ENCODE assay signal across 15 mouse cellular contexts in the genomic region with DNA sequence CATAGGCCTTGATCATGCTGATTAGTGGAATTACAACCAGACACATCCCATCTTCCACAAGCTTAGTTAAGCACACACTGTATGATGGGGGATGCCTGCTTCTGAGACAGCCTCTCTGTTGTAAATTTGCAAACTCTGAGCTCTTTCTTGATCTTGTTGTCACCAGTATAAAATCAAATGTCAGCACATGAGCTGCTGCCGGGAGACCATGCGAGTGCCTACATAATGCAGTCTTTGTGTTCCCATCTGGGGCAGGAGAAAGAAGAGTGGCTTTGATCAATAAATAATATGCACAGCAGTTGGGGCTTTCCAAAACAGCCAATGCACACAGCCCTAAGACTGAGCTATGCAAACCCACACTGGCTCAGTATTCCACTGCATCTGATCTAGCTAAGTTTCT. TPM values are rescaled to one million over a fixed set of nuclear protein-coding genes. Genes with fewer than 3 reads are reported as not detected.
A peak's percentile ranks its signal among the peaks of the same experiment; 100 is the strongest.
DNase-seq lines count a peak whose midpoint lies in the region; ATAC-seq lines count a peak whose summit lies in the region.
"Had no signal": no experiment of that assay in that cellular context is flagged by ENCODE, and none has a peak within 500 bp of the region (broad histone marks: within the 10 kb centered on the region; RNA-seq: fewer than 3 reads in every experiment).

No protein-coding gene starts in this region.

- H3K9me3 ChIP-seq in forebrain, embryonic 10.5 days: no peaks in the 10 kb centered on the region
- no peaks in the 10 kb centered on the region for H3K9me3 ChIP-seq in forebrain, embryonic 14.5 days (replicated peaks; ENCODE audit: control insufficient read depth, low read length)
- H3K9me3 ChIP-seq in hindbrain, embryonic 15.5 days: no peaks in the 10 kb centered on the region
- H3K9me3 ChIP-seq in midbrain, embryonic 16.5 days (replicated peaks; ENCODE audit: control insufficient read depth, low read length, poor library complexity, severe bottlenecking): no peaks in the 10 kb centered on the region

- H3K27ac ChIP-seq in forebrain, embryonic 10.5 days: peak overlapping the region; percentile 37; the same call in 1 of the 2 replicates
- H3K27ac ChIP-seq in forebrain, embryonic 14.5 days (ENCODE audit: low read depth, low read length): peak overlapping the region; percentile 24; the same call in 1 of the 2 replicates
- H3K27ac ChIP-seq in hindbrain, embryonic 15.5 days (replicated peaks): no peak overlapping the region
- peak overlapping the region; percentile 60; the same call in 1 of the 2 replicates for H3K27ac ChIP-seq in midbrain, embryonic 16.5 days (ENCODE audit: low read length)
- H3K27ac ChIP-seq: kidney, postnatal 0 days; stomach, postnatal 0 days had no signal

- H3K4me1 ChIP-seq in forebrain, embryonic 10.5 days: peaks cover 13% of the 10 kb centered on the region
- H3K4me1 ChIP-seq in forebrain, embryonic 14.5 days (ENCODE audit: control insufficient read depth, insufficient read depth, low read length): peaks cover 7% of the 10 kb centered on the region; the same call in 1 of the 2 replicates
- H3K4me1 ChIP-seq in hindbrain, embryonic 15.5 days (replicated peaks): peaks cover 5% of the 10 kb centered on the region; the same call in 1 of the 2 replicates
- H3K4me1 ChIP-seq in midbrain, embryonic 16.5 days (ENCODE audit: control insufficient read depth, insufficient read depth, low read length): peaks cover 8% of the 10 kb centered on the region; the same call in 1 of the 2 replicates

- no peaks in the 10 kb centered on the region for H3K36me3 ChIP-seq in forebrain, embryonic 10.5 days (replicated peaks)
- no peaks in the 10 kb centered on the region for H3K36me3 ChIP-seq in forebrain, embryonic 14.5 days (ENCODE audit: control insufficient read depth, insufficient read depth, low read length)
- no peaks in the 10 kb centered on the region for H3K36me3 ChIP-seq in hindbrain, embryonic 15.5 days
- no peaks in the 10 kb centered on the region for H3K36me3 ChIP-seq in midbrain, embryonic 16.5 days (ENCODE audit: control insufficient read depth, insufficient read depth, low read length)

- no peak overlapping the region for H3K4me2 ChIP-seq in forebrain, embryonic 14.5 days (ENCODE audit: low read length)
- H3K4me2 ChIP-seq in hindbrain, embryonic 15.5 days: no peak overlapping the region
- H3K4me2 ChIP-seq in midbrain, embryonic 16.5 days (ENCODE audit: low read length): no peak overlapping the region

- no peak for DNase-seq in forebrain, embryonic 10.5 days (ENCODE audit: extremely low spot score, low spot score)
- DNase-seq in forebrain, embryonic 14.5 days (ENCODE audit: low spot score): peak; percentile 53
- no peak for DNase-seq in heart, adult 8-10 months (ENCODE audit: low spot score)
- DNase-seq in heart, adult 18-20 months: no peak
- DNase-seq in kidney, adult 18-20 months: no peak
- no peak for DNase-seq in cerebellum, postnatal 14 days
- DNase-seq: cerebellum, adult 18-20 months; liver, postnatal 0 days; lung, postnatal 4 days; spleen, adult 18-20 months; thymus, postnatal 4 days had no signal

- H3K27me3 ChIP-seq in forebrain, embryonic 10.5 days (ENCODE audit: poor library complexity, severe bottlenecking): no peaks in the 10 kb centered on the region
- no peaks in the 10 kb centered on the region for H3K27me3 ChIP-seq in forebrain, embryonic 14.5 days (replicated peaks; ENCODE audit: control insufficient read depth, insufficient read depth, low read length)
- no peaks in the 10 kb centered on the region for H3K27me3 ChIP-seq in hindbrain, embryonic 15.5 days
- no peaks in the 10 kb centered on the region for H3K27me3 ChIP-seq in midbrain, embryonic 16.5 days (ENCODE audit: control insufficient read depth, insufficient read depth, low read depth, low read length)

- no peak overlapping the region for H3K9ac ChIP-seq in forebrain, embryonic 14.5 days (ENCODE audit: low read length)
- H3K9ac ChIP-seq in hindbrain, embryonic 15.5 days: no peak overlapping the region
- H3K9ac ChIP-seq in midbrain, embryonic 16.5 days (ENCODE audit: low read depth, low read length): no peak overlapping the region
- H3K9ac ChIP-seq: liver, postnatal 0 days had no signal

- WGBS in forebrain, embryonic 10.5 days: 57% methylated on average over 2 of the region's 2 CpGs
- 11% methylated on average over 2 of the region's 2 CpGs for WGBS in forebrain, embryonic 14.5 days
- WGBS in hindbrain, embryonic 15.5 days: 11% methylated on average over 2 of the region's 2 CpGs
- 17% methylated on average over 2 of the region's 2 CpGs for WGBS in midbrain, embryonic 16.5 days

- peak; percentile 59; the same call in 1 of the 2 replicates for ATAC-seq in forebrain, embryonic 14.5 days
- peak; percentile 40; the same call in 1 of the 2 replicates for ATAC-seq in hindbrain, embryonic 15.5 days (ENCODE audit: low FRiP score, low read depth)
- ATAC-seq in midbrain, embryonic 16.5 days: peak; percentile 83
- ATAC-seq: liver, postnatal 0 days had no signal

- no peak overlapping the region for H3K4me3 ChIP-seq in forebrain, embryonic 10.5 days
- no peak overlapping the region for H3K4me3 ChIP-seq in forebrain, embryonic 14.5 days (ENCODE audit: low read depth, low read length)
- H3K4me3 ChIP-seq in hindbrain, embryonic 15.5 days: no peak overlapping the region
- no peak overlapping the region for H3K4me3 ChIP-seq in midbrain, embryonic 16.5 days (ENCODE audit: low read depth, low read length)

RNA-seq across cellular contexts. Expression of gene Afdn, which starts 37.9 kb away (rescaled TPM):
- polyA plus RNA-seq in forebrain, embryonic 10.5 days (2016; fragmentation: Nextera tagmentation; extraction: Ambion mirVana): 80.9 and 82.9 TPM in 2 replicates
- polyA plus RNA-seq in forebrain, embryonic 14.5 days (2014; fragmentation: Nextera tagmentation; extraction: Ambion mirVana): 107 and 129 TPM in 2 replicates
- polyA plus RNA-seq in hindbrain, embryonic 15.5 days (2015; fragmentation: Nextera tagmentation; extraction: Ambion mirVana): 131 and 132 TPM in 2 replicates
- polyA plus RNA-seq in midbrain, embryonic 16.5 days (2015; fragmentation: Nextera tagmentation; extraction: Ambion mirVana): 118 and 145 TPM in 2 replicates
- total RNA-seq in heart, adult 8-10 months (2022): 100 to 1,000 TPM in 1 of 4 experiments, 10 to 100 TPM in 3; 62.7 to 106 (median 77.6) TPM
- total RNA-seq in heart, adult 18-20 months (2021): 10 to 100 TPM; 49.0 to 52.5 TPM

RNA-seq across cellular contexts. Expression of gene Tcte2, which starts 39.2 kb away (rescaled TPM):
- polyA plus RNA-seq in forebrain, embryonic 10.5 days (2016; fragmentation: Nextera tagmentation; extraction: Ambion mirVana): 4.9 and 6.6 TPM in 2 replicates
- polyA plus RNA-seq in forebrain, embryonic 14.5 days (2014; fragmentation: Nextera tagmentation; extraction: Ambion mirVana): 16.9 and 21.1 TPM in 2 replicates
- 16.8 TPM in 2 replicates for polyA plus RNA-seq in hindbrain, embryonic 15.5 days (2015; fragmentation: Nextera tagmentation; extraction: Ambion mirVana)
- 15.5 and 16.7 TPM in 2 replicates for polyA plus RNA-seq in midbrain, embryonic 16.5 days (2015; fragmentation: Nextera tagmentation; extraction: Ambion mirVana)
- total RNA-seq in heart, adult 8-10 months (2022): 1 to 10 TPM; 6.0 to 7.6 (median 6.3) TPM
- 1 to 10 TPM; 4.7 to 6.0 TPM for total RNA-seq in heart, adult 18-20 months (2021)
